Mouse (Mus musculus): ENCODE results near the gene Fitm1.

DNA sequence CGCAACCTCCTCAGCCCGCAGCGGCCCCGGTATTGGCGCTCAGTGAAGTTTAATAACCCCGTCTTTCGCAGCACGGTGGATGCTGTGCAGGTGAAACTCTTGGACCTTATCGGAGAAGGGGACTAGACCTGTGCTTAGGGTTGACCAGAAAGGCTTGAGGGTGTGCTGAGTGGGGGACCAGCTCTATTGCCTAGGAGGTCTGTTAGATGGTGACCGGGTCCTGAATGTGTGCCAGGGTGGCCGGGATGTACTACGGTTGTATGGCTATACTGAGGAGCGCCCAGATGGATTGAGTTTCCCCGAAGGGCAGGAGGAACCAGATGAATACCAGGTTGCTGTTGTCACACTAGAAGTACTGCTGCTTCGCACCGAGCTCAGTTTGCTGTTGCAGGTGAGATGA lies 16.8 kb downstream of the Fitm1 start:
- no peak for TF ChIP-seq GATA1 (IDR thresholded peaks at IDR 0.05; ENCODE audit: low read length)
- no peak for TF ChIP-seq TAL1 (IDR thresholded peaks at IDR 0.05; ENCODE audit: low read length)

Measured in erythroblast, embryonic 14.5 days (primary cell).